Mouse (Mus musculus) forebrain, embryonic 16.5 days (tissue): ENCODE measurements at regions not wholly inside any gene's neighbourhood (a gene's known extent, or its start where the extent isn't known, plus 50 kb on each side); places are given as distances from the start of the nearest gene placed in this dataset.

ENCODE experiments used
- ATAC-seq: fragments of 200-750 bp; cut with Nextera tagmentation; 2 replicates; pipeline ENCODE4 v1.8.0; 2017; ENCODE audit warnings: mild to moderate bottlenecking, moderate library complexity
- H3K27ac ChIP-seq: fragments of 300-500 bp; sonication (generic); 2 replicates; pipeline ENCODE4 v1.5.1; 2014; ENCODE audit warnings: low read length, control low read depth
- H3K27me3 ChIP-seq: fragments of 300-500 bp; sonication (generic); replicated peaks from 2 replicates; pipeline ENCODE4 v1.6.1; 2014; ENCODE audit warnings: low read length; ENCODE audit not compliant: control insufficient read depth, insufficient read depth
- H3K36me3 ChIP-seq: fragments of 300-500 bp; sonication (generic); 2 replicates; pipeline ENCODE4 v1.6.1; 2014; ENCODE audit not compliant: control insufficient read depth, insufficient read depth
- H3K4me1 ChIP-seq: fragments of 300-500 bp; sonication (generic); replicated peaks from 2 replicates; pipeline ENCODE4 v1.6.1; 2014; ENCODE audit warnings: low read length; ENCODE audit not compliant: control insufficient read depth, insufficient read depth
- H3K4me2 ChIP-seq: fragments of 300-500 bp; sonication (generic); 2 replicates; pipeline ENCODE4 v1.6.1; 2014; ENCODE audit warnings: mild to moderate bottlenecking, low read length, control low read depth
- H3K4me3 ChIP-seq: fragments of 300-500 bp; sonication (generic); replicated peaks from 2 replicates; pipeline ENCODE4 v1.5.1; 2014; ENCODE audit warnings: mild to moderate bottlenecking, low read length, control low read depth
- H3K9ac ChIP-seq: fragments of 300-500 bp; sonication (generic); replicated peaks from 2 replicates; pipeline ENCODE4 v1.6.1; 2014; ENCODE audit warnings: low read depth, low read length, control low read depth
- H3K9me3 ChIP-seq: fragments of 300-500 bp; sonication (generic); 2 replicates; pipeline ENCODE4 v1.6.1; 2016; ENCODE audit warnings: low read length; ENCODE audit not compliant: control insufficient read depth
- WGBS: fragments of 180-500 bp; shearing (Covaris S2); extraction: QIAGEN DNeasy Blood & Tissue Kit; methylation state at CpG from one replicate; pipeline ENCODE4 v1.1.7; 2014; 5-methylcytosine and 5-hydroxymethylcytosine counted together

GRCm38 (mm10) chr12:117459541-117459940, 56.7 kb upstream of the Rapgef5 start:
- Histone ChIP-seq H3K4me1 (no peaks in the 10 kb centered on the region), H3K9ac (no peak overlapping the region), H3K4me3 (no peak overlapping the region), H3K36me3 (no peaks in the 10 kb centered on the region), H3K27me3 (no peaks in the 10 kb centered on the region), H3K27ac (no peak overlapping the region), H3K9me3 (no peaks in the 10 kb centered on the region), H3K4me2 (no peak overlapping the region)
- ATAC-seq, result no peak
- WGBS, result 89% methylated on average over 4 of the region's 4 CpGs

- H3K4me3 ChIP-seq, result no peak overlapping the region
- no peak for ATAC-seq
- no peaks in the 10 kb centered on the region for H3K27me3 ChIP-seq
- H3K9me3 ChIP-seq, result no peaks in the 10 kb centered on the region
- H3K27ac ChIP-seq, result no peak overlapping the region
- 89% methylated on average over 3 of the region's 3 CpGs for WGBS
- H3K4me2 ChIP-seq, result no peak overlapping the region
- no peaks in the 10 kb centered on the region for H3K36me3 ChIP-seq
- no peaks in the 10 kb centered on the region for H3K4me1 ChIP-seq
- no peak overlapping the region for H3K9ac ChIP-seq
Observed at GRCm38 (mm10) chr12:117465206-117465605, 51.1 kb upstream of the Rapgef5 start.

- WGBS, result 71% methylated on average over 7 of the region's 7 CpGs
- no peak for ATAC-seq
- no peaks in the 10 kb centered on the region for H3K27me3 ChIP-seq
Observed at GRCm38 (mm10) chr12:117465998-117466397, 50.3 kb upstream of the Rapgef5 start.

More at GRCm38 (mm10) chr12:117465998-117466397, 50.3 kb upstream of the Rapgef5 start:
- Histone ChIP-seq H3K4me1 (no peaks in the 10 kb centered on the region), H3K9ac (no peak overlapping the region), H3K9me3 (no peaks in the 10 kb centered on the region), H3K4me3 (no peak overlapping the region), H3K27ac (no peak overlapping the region), H3K36me3 (no peaks in the 10 kb centered on the region), H3K4me2 (no peak overlapping the region)
